Mouse (Mus musculus) cerebellum, postnatal 14 days (tissue): ENCODE measurements around the gene Katnbl1.
"Not testable (repeated sequence)": the region's sequence is repeated elsewhere in the genome, so short reads cannot be mapped to it uniquely, and the experiment has no call there.

Experiments used
- DNase-seq, 2 experiments: peaks; one replicate each; pipeline ENCODE4 v3.0.0; 2021; ENCODE audit warnings: mixed read lengths in 2 of 2

Gene Katnbl1

GRCm38 (mm10) chr2:112393958-112394357, 14.9 kb downstream of the Katnbl1 start:
- DNase-seq, result no peak

- DNase-seq, result no peak
Measured at GRCm38 (mm10) chr2:112396649-112397048, 17.6 kb downstream of the Katnbl1 start.

- no peak for DNase-seq
Measured at GRCm38 (mm10) chr2:112407030-112407429, 28.0 kb downstream of the Katnbl1 start.

GRCm38 (mm10) chr2:112425308-112425707, 46.3 kb downstream of the Katnbl1 start:
- no peak for DNase-seq

GRCm38 (mm10) chr2:112428534-112428933, 49.5 kb downstream of the Katnbl1 start:
- DNase-seq, result not testable (repeated sequence)

GRCm38 (mm10) chr2:112429665-112430064, 50.7 kb downstream of the Katnbl1 start:
- no peak for DNase-seq

- no peak for DNase-seq
Measured at GRCm38 (mm10) chr2:112430403-112430802, 51.4 kb downstream of the Katnbl1 start.

GRCm38 (mm10) chr2:112432523-112432922, 53.5 kb downstream of the Katnbl1 start:
- DNase-seq, result no peak

- no peak for DNase-seq
Measured at GRCm38 (mm10) chr2:112433359-112433758, 54.3 kb downstream of the Katnbl1 start.

- no peak for DNase-seq
Measured at GRCm38 (mm10) chr2:112436292-112436691, 57.3 kb downstream of the Katnbl1 start.

GRCm38 (mm10) chr2:112437589-112437988, 58.6 kb downstream of the Katnbl1 start:
- no peak for DNase-seq

- no peak for DNase-seq
Measured at GRCm38 (mm10) chr2:112443491-112443890, 64.5 kb downstream of the Katnbl1 start.

GRCm38 (mm10) chr2:112445511-112445910, 66.5 kb downstream of the Katnbl1 start:
- DNase-seq, result no peak

- not testable (repeated sequence) for DNase-seq
Measured at GRCm38 (mm10) chr2:112448046-112448445, 69.0 kb downstream of the Katnbl1 start.

- DNase-seq, result no peak
Measured at GRCm38 (mm10) chr2:112448510-112449059, 69.6 kb downstream of the Katnbl1 start.

GRCm38 (mm10) chr2:112449597-112450296, 70.7 kb downstream of the Katnbl1 start:
- DNase-seq, result peak; percentile 35 to 55

GRCm38 (mm10) chr2:112452513-112452912, 73.5 kb downstream of the Katnbl1 start:
- DNase-seq, result not testable (repeated sequence)

- peak in 1 of 2 experiments; percentile 16 for DNase-seq
Measured at GRCm38 (mm10) chr2:112454125-112454861, 75.3 kb downstream of the Katnbl1 start.

GRCm38 (mm10) chr2:112454862-112455564, 76.0 kb downstream of the Katnbl1 start, which contains the start of gene Emc7:
Emc7 (plus strand) TSS chr2:112454997.
- peak; percentile 99 for DNase-seq

- no peak for DNase-seq
Measured at GRCm38 (mm10) chr2:112460557-112460956, 81.5 kb downstream of the Katnbl1 start.
